Mouse (Mus musculus): ENCODE measurements around the gene Hdgfl1. TPM values are rescaled to one million over a fixed set of nuclear protein-coding genes. Genes with fewer than 3 reads are reported as not detected.

Hdgfl1 gene
- total and polyA plus RNA-seq, 2 experiments from 2014 or later = not detected

- 94% methylated on average over 1 of the region's 1 CpGs for WGBS
- no peak overlapping the region for H3K4me2 ChIP-seq (ENCODE audit: low read depth, low read length)
- H3K9me3 ChIP-seq (replicated peaks; ENCODE audit: control insufficient read depth, low read length) = no peaks in the 10 kb centered on the region
- H3K4me1 ChIP-seq (ENCODE audit: control insufficient read depth, insufficient read depth) = no peaks in the 10 kb centered on the region
- TF ChIP-seq CTCF (IDR thresholded peaks at IDR 0.05; ENCODE audit: low read depth) (no peak), EP300 (IDR thresholded peaks at IDR 0.05; ENCODE audit: low read depth) (no peak)
- H3K4me3 ChIP-seq (ENCODE audit: low read depth, low read length) = no peak overlapping the region
- DNase-seq (ENCODE audit: low spot score) (no peak), ATAC-seq (ENCODE audit: insufficient read depth, low read depth) (no peak)
- H3K9ac ChIP-seq (replicated peaks; ENCODE audit: low read depth, low read length) = no peak overlapping the region
- H3K27me3 ChIP-seq (ENCODE audit: control insufficient read depth, insufficient read depth, low read length) = no peaks in the 10 kb centered on the region
- H3K27ac ChIP-seq (ENCODE audit: low read depth) = no peak overlapping the region
- H3K36me3 ChIP-seq (replicated peaks; ENCODE audit: control insufficient read depth, insufficient read depth, low read length) = no peaks in the 10 kb centered on the region
These were observed 45.7 kb downstream of the Hdgfl1 start for GRCm38 (mm10) chr13:26724250-26724649.

GRCm38 (mm10) chr13:26721333-26721732 is 48.6 kb downstream of the Hdgfl1 start:
- no peaks in the 10 kb centered on the region for H3K36me3 ChIP-seq (replicated peaks; ENCODE audit: control insufficient read depth, insufficient read depth, low read length)
- no peaks in the 10 kb centered on the region for H3K4me1 ChIP-seq (ENCODE audit: control insufficient read depth, insufficient read depth)
- WGBS = 36% methylated on average over 6 of the region's 6 CpGs
- H3K9me3 ChIP-seq (replicated peaks; ENCODE audit: control insufficient read depth, low read length) = no peaks in the 10 kb centered on the region
- H3K27ac ChIP-seq (ENCODE audit: low read depth) = no peak overlapping the region
- H3K27me3 ChIP-seq (ENCODE audit: control insufficient read depth, insufficient read depth, low read length) = no peaks in the 10 kb centered on the region
- no peak for DNase-seq (ENCODE audit: low spot score)
- no peak overlapping the region for H3K4me2 ChIP-seq (ENCODE audit: low read depth, low read length)
- no peak for ATAC-seq (ENCODE audit: insufficient read depth, low read depth)
- no peak overlapping the region for H3K9ac ChIP-seq (replicated peaks; ENCODE audit: low read depth, low read length)
- no peak overlapping the region for H3K4me3 ChIP-seq (ENCODE audit: low read depth, low read length)
- no peak for TF ChIP-seq CTCF (IDR thresholded peaks at IDR 0.05; ENCODE audit: low read depth)
- no peak for TF ChIP-seq EP300 (IDR thresholded peaks at IDR 0.05; ENCODE audit: low read depth)

DNA sequence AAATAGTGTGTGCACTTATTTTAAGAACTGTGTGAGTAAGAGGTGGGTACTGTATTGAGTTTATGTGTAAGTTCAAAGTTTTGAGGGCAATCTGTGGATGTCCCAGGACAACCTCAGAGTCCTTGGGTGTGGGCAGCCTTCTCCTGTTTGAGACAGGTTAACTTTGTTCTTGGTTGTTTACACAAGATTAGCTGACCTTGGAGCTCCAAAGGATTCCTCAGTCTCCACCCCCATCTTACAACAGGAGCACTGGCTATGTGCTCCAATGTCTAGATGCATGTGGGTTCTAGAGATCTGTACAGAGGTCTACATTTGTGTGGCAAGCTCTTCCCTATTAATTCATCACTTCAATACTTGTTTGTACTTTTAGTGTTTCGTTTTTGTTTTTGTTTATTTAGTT is 49.0 kb downstream of the Hdgfl1 start:
- Histone ChIP-seq H3K4me2 (ENCODE audit: low read depth, low read length) (no peak overlapping the region), H3K9ac (replicated peaks; ENCODE audit: low read depth, low read length) (no peak overlapping the region), H3K9me3 (replicated peaks; ENCODE audit: control insufficient read depth, low read length) (no peaks in the 10 kb centered on the region), H3K27me3 (ENCODE audit: control insufficient read depth, insufficient read depth, low read length) (no peaks in the 10 kb centered on the region), H3K27ac (ENCODE audit: low read depth) (no peak overlapping the region), H3K4me3 (ENCODE audit: low read depth, low read length) (no peak overlapping the region), H3K4me1 (ENCODE audit: control insufficient read depth, insufficient read depth) (no peaks in the 10 kb centered on the region), H3K36me3 (replicated peaks; ENCODE audit: control insufficient read depth, insufficient read depth, low read length) (no peaks in the 10 kb centered on the region)
- TF ChIP-seq CTCF (IDR thresholded peaks at IDR 0.05; ENCODE audit: low read depth) (no peak), EP300 (IDR thresholded peaks at IDR 0.05; ENCODE audit: low read depth) (no peak)
- ATAC-seq (ENCODE audit: insufficient read depth, low read depth) = no peak
- WGBS = 59% methylated on average over 1 of the region's 1 CpGs
- DNase-seq (ENCODE audit: low spot score) = no peak

GRCm38 (mm10) chr13:26719146-26719715 is 50.7 kb downstream of the Hdgfl1 start:
- WGBS = 70% methylated on average over 5 of the region's 5 CpGs
- TF ChIP-seq CTCF (IDR thresholded peaks at IDR 0.05; ENCODE audit: low read depth) (no peak), EP300 (IDR thresholded peaks at IDR 0.05; ENCODE audit: low read depth) (no peak)
- no peak for ATAC-seq (ENCODE audit: insufficient read depth, low read depth)

More at GRCm38 (mm10) chr13:26719146-26719715, 50.7 kb downstream of the Hdgfl1 start:
- Histone ChIP-seq H3K36me3 (replicated peaks; ENCODE audit: control insufficient read depth, insufficient read depth, low read length) (no peaks in the 10 kb centered on the region), H3K4me1 (ENCODE audit: control insufficient read depth, insufficient read depth) (no peaks in the 10 kb centered on the region), H3K27ac (ENCODE audit: low read depth) (no peak overlapping the region), H3K9me3 (replicated peaks; ENCODE audit: control insufficient read depth, low read length) (no peaks in the 10 kb centered on the region), H3K27me3 (ENCODE audit: control insufficient read depth, insufficient read depth, low read length) (no peaks in the 10 kb centered on the region), H3K9ac (replicated peaks; ENCODE audit: low read depth, low read length) (no peak overlapping the region), H3K4me2 (ENCODE audit: low read depth, low read length) (no peak overlapping the region), H3K4me3 (ENCODE audit: low read depth, low read length) (no peak overlapping the region)
- DNase-seq (ENCODE audit: low spot score) = no peak
